Mouse (Mus musculus): ENCODE results near the gene Col1a2.

Gene Col1a2

GRCm38 (mm10) chr6:4504603-4505131 is at the start of gene Col1a2:
Gene Col1a2, plus strand, starts transcription at chr6:4504814.
- no peak for DNase-seq (ENCODE audit: low spot score)

GRCm38 (mm10) chr6:4455518-4455917 is 49.1 kb upstream of the Col1a2 start:
- no peak for DNase-seq (ENCODE audit: low spot score)

GRCm38 (mm10) chr6:4455961-4456617 is 48.5 kb upstream of the Col1a2 start:
- DNase-seq (ENCODE audit: low spot score): no peak

DNA sequence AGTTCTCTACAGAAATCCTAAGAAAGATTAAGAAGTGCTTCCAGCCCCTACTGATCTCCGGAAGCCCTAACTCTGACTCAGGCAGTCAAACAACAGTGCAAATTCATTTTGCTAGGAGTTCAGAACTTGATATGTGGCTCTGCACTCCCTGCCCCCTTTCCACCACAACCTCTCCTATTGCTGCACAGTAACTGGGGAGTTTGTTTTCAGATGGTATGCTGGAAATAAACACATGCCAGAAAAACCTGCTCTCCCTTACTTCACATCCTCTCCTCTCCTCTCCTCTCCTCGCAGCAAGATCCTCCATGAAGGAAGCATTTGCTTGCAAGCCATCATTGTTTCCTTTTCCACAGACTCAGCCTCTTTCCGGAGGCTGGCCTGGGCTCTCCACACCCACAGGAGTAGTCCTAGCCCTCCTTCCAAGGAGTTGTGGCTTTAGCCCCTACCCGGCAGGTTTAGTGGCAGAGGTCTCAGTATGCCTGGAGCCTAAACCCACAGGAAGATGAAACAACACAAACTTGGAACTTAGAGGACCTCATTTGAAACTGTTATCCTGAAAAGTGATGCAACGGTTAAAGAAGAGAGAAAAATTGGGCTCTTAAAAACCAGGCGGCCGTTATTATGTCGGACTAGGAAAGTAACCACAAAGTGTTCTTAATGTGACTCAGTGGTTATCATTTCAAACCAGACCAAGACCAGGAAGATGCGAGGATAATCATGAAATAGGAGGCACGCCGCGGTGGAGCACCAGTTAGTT is 47.7 kb upstream of the Col1a2 start:
- DNase-seq (ENCODE audit: low spot score): peak; percentile 5

- peak; percentile 49 for DNase-seq (ENCODE audit: low spot score)
These were observed 47.0 kb upstream of the Col1a2 start for GRCm38 (mm10) chr6:4457555-4457996.

GRCm38 (mm10) chr6:4465320-4465719 is 39.3 kb upstream of the Col1a2 start:
- no peak for DNase-seq (ENCODE audit: low spot score)

- DNase-seq (ENCODE audit: low spot score): no peak
These were observed 21.1 kb upstream of the Col1a2 start for GRCm38 (mm10) chr6:4483577-4483936.

DNA sequence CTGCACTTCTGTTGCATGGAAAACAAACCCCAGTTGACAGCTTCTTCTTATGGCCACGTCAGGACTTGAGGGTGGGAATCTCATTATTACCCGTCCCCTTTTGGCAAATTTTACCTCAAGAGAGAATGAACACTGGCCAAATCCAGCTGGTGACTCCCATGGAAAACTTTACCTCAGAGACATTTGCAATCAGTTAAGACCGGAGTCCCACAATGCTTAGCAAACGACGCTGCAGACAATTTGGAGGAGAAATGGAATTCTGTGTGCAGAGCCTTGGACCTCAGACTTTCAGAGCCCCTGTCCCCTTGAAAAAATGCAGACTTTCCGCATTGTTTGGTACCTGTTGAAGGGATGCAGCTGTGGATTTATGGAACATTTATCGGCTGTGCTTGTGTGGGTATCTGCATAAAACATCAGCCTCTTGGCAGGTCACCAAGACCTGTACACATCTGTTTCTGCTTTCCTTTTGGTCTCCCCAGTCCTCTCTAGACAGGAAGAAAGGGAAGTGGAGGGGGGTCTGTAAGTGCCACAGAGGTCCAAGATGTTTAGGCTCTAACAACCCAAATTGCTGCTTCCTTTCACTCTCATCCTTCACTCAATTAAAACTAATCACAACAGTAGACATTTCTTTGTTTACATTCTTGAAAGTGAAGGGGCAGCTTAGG is 20.5 kb upstream of the Col1a2 start:
- no peak for DNase-seq (ENCODE audit: low spot score)

- no peak for DNase-seq (ENCODE audit: low spot score)
These were observed 16.3 kb upstream of the Col1a2 start for GRCm38 (mm10) chr6:4488349-4488748.

GRCm38 (mm10) chr6:4488966-4489365 is 15.6 kb upstream of the Col1a2 start:
- no peak for DNase-seq (ENCODE audit: low spot score)

- DNase-seq (ENCODE audit: low spot score): no peak
These were observed 15.0 kb upstream of the Col1a2 start for GRCm38 (mm10) chr6:4489366-4490245.

- DNase-seq (ENCODE audit: low spot score): no peak
These were observed 10.9 kb upstream of the Col1a2 start for GRCm38 (mm10) chr6:4493666-4494065.

GRCm38 (mm10) chr6:4496428-4496827 is 8.2 kb upstream of the Col1a2 start:
- no peak for DNase-seq (ENCODE audit: low spot score)

DNA sequence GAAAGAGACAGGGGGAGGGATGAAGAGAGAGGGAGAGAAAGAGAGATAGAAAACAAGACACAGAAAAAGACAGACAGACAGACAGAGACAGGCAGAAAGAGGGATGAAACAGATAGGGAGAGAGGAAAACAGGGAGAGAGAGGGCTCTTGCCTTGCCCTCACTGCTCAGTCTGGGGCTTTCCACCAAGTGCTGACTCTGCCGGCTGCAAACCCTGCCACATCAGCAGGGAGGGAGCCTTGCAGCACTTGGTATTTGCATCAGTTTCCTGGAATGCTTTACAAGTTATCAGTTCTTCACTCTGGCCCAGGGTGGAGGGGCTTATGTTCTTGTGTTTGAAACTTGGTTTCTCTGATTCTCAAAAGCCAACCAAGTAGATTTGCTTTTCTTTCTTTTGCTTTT is 1.5 kb upstream of the Col1a2 start:
- DNase-seq (ENCODE audit: low spot score): no peak

DNA sequence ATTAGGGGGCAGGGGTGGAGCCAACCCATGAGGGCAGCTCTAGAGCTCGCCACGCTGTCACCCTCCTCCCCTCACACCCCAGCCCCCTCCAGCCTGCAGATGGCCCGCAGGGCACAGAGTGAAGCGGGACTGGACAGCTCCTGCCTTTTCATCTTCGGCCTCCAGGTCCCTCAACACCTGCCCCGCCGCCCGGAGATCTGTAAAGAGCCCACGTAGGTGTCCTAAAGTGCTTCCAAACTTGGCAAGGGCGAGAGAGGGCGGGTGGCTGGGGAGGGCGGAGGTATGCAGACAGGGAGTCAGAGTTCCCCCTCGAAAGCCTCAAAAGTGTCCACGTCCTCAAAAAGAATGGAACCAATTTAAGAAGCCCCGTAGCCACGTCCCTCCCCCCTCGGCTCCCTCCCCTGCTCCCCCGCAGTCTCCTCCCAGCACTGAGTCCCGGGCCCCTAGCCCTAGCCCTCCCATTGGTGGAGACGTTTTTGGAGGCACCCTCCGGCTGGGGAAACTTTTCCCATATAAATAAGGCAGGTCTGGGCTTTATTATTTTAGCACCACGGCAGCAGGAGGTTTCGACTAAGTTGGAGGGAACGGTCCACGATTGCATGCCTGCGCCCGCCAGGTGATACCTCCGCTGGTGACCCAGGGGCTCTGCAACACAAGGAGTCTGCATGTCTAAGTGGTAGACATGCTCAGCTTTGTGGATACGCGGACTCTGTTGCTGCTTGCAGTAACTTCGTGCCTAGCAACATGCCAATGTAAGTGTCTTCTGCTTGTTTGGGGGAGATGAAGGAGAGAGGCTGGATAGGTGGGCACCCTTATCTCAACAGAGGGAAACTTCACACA is 764 bp downstream of the Col1a2 start:
- DNase-seq (ENCODE audit: low spot score): peak; percentile 40

- DNase-seq (ENCODE audit: low spot score): no peak
These were observed 1.5 kb downstream of the Col1a2 start for GRCm38 (mm10) chr6:4506106-4506505.

GRCm38 (mm10) chr6:4506791-4507190 is 2.2 kb downstream of the Col1a2 start:
- DNase-seq (ENCODE audit: low spot score): no peak

DNA sequence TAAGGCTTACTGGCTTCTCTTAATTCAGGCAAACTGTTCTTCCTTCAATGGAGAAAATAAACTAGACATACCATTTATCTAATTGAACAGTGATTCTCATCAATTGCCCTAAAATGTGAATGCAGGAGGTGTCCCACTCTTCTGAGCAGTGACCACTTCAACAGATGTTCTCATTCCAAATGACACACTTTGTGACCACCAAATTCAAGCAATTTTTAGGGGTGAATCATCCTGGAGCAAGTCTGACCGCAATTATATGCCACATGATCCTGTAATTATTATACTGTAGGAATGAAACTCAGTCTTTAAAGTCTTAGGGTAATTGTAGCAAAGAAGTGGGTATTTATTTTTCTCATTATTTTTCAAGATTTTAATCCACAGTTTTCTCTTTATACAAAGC is 2.7 kb downstream of the Col1a2 start:
- no peak for DNase-seq (ENCODE audit: low spot score)

DNA sequence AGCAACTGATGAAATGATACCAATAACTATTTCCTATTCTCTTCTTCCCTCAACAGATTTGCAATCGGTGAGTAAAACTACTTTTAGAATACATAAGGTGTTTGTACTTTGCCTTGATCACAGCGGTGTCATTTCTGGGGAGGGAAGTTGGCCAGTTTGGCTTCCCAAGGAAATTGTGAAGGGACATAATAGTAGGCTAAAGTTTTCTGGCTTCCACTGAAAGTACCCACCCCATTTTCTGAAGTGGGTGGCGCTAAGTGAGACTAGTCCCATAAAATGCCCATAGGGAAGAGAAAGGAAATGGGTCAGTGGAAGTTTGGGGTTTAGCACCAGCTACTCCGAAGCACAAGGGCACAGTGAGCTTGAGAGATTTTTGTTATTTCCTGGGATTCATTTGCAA is 3.7 kb downstream of the Col1a2 start:
- no peak for DNase-seq (ENCODE audit: low spot score)

DNA sequence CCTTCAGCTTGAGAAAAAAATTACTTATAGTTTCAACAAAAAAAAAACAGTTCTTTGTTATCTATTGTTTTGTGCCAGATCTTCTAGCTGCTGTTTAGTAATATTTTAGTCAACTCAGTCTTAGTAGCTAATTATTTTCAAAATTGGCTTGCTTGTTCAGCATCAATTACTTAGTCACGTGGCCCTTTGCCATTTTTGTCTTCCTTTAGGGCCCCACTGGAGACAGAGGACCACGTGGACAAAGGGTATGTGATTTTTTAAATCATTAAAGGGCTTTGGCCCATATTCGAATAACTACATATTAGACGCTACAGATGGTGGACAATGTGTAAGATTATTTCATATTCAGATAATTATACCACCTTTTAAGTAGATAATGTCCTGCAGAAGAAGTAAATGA is 4.8 kb downstream of the Col1a2 start:
- DNase-seq (ENCODE audit: low spot score): no peak

DNA sequence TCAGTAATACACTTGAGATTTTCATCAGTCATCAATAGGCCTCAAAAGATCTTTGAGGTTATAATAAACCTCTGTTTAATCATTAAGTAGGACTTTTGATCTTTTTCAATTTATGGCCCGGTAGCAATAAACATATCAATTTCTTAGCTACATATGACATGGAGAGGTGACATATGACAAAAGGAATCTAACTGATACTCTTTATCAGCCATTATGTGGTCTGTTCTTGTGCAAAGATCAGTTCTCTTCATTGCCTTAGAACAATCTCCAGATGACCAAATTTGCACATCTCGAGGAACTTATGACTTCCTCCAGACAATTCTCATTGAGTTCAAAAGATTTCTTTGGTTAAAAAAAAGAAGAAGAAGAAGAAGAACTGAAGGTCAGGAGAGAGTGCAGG is 10.1 kb downstream of the Col1a2 start:
- DNase-seq (ENCODE audit: low spot score): no peak

All from urinary bladder, postnatal 25 days (tissue).